Mouse (Mus musculus): ENCODE measurements around the gene Kctd21.

The Kctd21 gene

GRCm38 (mm10) chr7:97324342-97324741 is 7.8 kb upstream of the Kctd21 start:
- DNase-seq (ENCODE audit: low spot score): no peak

- no peak for DNase-seq (ENCODE audit: low spot score)
These were observed 6.8 kb upstream of the Kctd21 start for GRCm38 (mm10) chr7:97325156-97325985.

GRCm38 (mm10) chr7:97327376-97327775 is 4.8 kb upstream of the Kctd21 start:
- DNase-seq (ENCODE audit: low spot score): no peak

GRCm38 (mm10) chr7:97328891-97329588 is 3.1 kb upstream of the Kctd21 start:
- no peak for DNase-seq (ENCODE audit: low spot score)

- no peak for DNase-seq (ENCODE audit: low spot score)
These were observed 2.5 kb upstream of the Kctd21 start for GRCm38 (mm10) chr7:97329676-97330075.

GRCm38 (mm10) chr7:97330931-97331645 is 1.0 kb upstream of the Kctd21 start:
- no peak for DNase-seq (ENCODE audit: low spot score)

- no peak for DNase-seq (ENCODE audit: low spot score)
These were observed 527 bp downstream of the Kctd21 start for GRCm38 (mm10) chr7:97332667-97333041.

GRCm38 (mm10) chr7:97333113-97333898 is 1.2 kb downstream of the Kctd21 start:
- no peak for DNase-seq (ENCODE audit: low spot score)

GRCm38 (mm10) chr7:97334406-97334805 is 2.3 kb downstream of the Kctd21 start:
- no peak for DNase-seq (ENCODE audit: low spot score)

- no peak for DNase-seq (ENCODE audit: low spot score)
These were observed 4.6 kb downstream of the Kctd21 start for GRCm38 (mm10) chr7:97336678-97337077.

- DNase-seq (ENCODE audit: low spot score): no peak
These were observed 6.5 kb downstream of the Kctd21 start for GRCm38 (mm10) chr7:97338593-97338992.

GRCm38 (mm10) chr7:97339623-97340022 is 7.5 kb downstream of the Kctd21 start:
- DNase-seq (ENCODE audit: low spot score): no peak

- no peak for DNase-seq (ENCODE audit: low spot score)
These were observed 9.1 kb downstream of the Kctd21 start for GRCm38 (mm10) chr7:97340907-97341849.

GRCm38 (mm10) chr7:97342961-97343360 is 10.8 kb downstream of the Kctd21 start:
- DNase-seq (ENCODE audit: low spot score): no peak

- no peak for DNase-seq (ENCODE audit: low spot score)
These were observed 12.5 kb downstream of the Kctd21 start for GRCm38 (mm10) chr7:97344655-97345054.

- peak; percentile 39 for DNase-seq (ENCODE audit: low spot score)
These were observed 13.2 kb downstream of the Kctd21 start for GRCm38 (mm10) chr7:97345229-97345871.

GRCm38 (mm10) chr7:97346111-97346821 is 14.1 kb downstream of the Kctd21 start:
- DNase-seq (ENCODE audit: low spot score): peak; percentile 3

GRCm38 (mm10) chr7:97346822-97347166 is 14.7 kb downstream of the Kctd21 start:
- no peak for DNase-seq (ENCODE audit: low spot score)

- peak; percentile 2 for DNase-seq (ENCODE audit: low spot score)
These were observed 15.3 kb downstream of the Kctd21 start for GRCm38 (mm10) chr7:97347464-97347863.

GRCm38 (mm10) chr7:97348318-97348717 is 16.2 kb downstream of the Kctd21 start:
- no peak for DNase-seq (ENCODE audit: low spot score)
